Mouse (Mus musculus) gastrocnemius, postnatal 36 days (tissue): ENCODE data around the gene Efemp2. TPM values are rescaled to one million over a fixed set of nuclear protein-coding genes. Genes with fewer than 3 reads are reported as not detected.

ENCODE experiments used
- DNase-seq, 2 experiments: peaks; one replicate each; pipeline ENCODE4 v3.0.0; 2022
- intact Hi-C: fragments of 180-260 bp; cut with DNase I; formaldehyde crosslinking; loops from one replicate; pipeline ENCODE4 v1.15.1; 2025
- total RNA-seq, 2 experiments: library from RNA; stranded (reverse); gene quantifications; 2 replicates each; pipeline ENCODE4 v1.2.3; 2021

Efemp2 gene
- total RNA-seq, 2 experiments from 2014 or later, result 5.3 to 6.3 TPM

DNA sequence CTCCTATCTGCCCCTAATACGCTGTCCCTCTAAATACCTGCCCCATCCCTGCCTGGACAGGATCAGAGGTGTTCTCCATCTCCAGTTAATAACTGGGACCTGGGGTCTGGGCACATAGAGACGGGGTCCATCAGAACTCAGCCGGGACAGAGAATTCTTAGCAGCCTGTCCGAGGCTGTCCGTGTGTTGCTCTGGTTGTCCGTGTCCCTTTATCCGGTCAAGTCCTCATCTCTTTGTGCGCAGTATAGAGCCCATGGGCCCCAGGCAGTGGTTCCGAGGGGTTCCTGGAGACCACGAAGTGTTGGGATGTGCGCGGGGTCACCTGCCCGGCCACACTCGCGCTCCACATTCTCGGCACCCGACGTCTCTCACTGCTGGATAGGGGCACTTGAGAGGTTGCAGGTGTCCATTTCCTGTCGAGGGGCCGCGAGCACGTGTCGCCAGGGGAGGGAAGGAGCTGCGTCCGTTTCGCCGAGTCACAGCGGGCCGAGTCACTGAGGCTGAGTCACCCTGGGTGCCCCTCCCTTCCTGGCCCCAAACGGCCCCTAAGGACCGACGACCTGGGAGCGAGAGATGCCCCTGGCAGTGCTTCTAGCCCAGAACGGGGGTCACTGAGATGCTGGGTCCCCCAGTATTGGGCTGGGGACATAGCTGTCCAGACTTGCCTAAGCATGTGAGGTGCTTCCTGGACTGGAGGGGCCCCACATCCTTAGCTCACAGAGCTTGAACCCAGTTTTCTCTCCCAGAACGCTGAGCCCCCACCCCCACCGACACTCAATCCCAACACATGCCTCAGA is 25.2 kb upstream of the Efemp2 start:
- no peak for DNase-seq
- intact Hi-C loops, result no loop called here

DNA sequence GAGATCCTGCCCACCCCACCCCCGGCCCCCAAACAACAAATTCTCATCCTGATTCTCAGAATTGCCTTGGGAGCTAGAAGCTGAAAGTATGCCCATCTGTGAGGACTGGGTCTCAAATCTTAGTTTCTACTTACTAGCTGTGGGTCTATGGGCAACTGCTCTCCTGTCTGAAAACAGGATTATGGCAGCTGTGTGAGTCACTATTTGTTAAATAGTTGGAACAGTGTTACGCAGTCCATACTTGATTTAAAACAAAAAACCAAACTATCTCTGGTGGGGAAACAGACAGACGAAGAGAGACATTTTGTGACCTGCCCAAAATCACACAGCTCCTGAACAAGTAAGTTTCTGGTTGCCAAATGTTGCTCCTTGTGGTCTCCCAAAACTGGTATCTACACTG is 24.1 kb upstream of the Efemp2 start:
- intact Hi-C loops, result no loop called here
- no peak for DNase-seq

DNA sequence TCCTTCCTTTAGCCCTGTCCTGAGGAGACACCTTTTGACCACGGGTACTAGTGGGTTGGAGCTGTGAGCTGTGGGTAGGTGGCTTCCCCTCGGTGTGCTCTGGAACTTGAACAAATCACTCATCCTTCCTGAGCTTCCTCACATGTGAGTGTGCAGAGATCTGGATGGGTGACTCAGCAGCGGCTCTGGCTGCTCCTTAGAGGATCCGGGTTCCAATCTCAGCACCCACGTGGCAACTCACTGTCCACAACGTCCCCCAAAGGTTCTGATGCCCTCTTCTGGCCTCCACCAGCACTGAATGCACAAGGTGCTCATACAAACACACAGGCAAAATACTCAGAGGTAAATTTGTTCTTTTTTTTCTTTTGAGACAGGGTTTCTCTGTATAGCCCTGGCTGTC is 22.0 kb upstream of the Efemp2 start:
- DNase-seq, result no peak
- intact Hi-C loops, result no loop called here

DNA sequence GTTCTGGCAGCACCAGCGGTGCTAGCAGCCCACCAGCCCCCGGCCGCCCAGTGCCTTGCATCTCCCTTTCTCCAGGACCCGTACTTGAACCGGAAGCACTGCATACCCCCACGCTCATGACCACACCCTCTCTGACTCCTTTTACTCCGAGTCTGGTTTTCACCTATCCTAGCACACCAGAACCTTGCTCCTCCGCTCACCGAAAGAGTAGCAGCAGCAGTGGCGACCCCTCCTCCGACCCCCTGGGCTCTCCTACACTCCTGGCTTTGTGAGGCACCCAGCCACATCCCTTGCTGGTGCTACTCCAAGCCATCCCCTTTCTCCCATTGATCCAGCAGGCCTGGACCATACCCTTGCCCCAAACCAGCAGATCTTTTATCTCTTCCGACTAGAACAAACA is 18.7 kb upstream of the Efemp2 start:
- intact Hi-C loops, result no loop called here

DNA sequence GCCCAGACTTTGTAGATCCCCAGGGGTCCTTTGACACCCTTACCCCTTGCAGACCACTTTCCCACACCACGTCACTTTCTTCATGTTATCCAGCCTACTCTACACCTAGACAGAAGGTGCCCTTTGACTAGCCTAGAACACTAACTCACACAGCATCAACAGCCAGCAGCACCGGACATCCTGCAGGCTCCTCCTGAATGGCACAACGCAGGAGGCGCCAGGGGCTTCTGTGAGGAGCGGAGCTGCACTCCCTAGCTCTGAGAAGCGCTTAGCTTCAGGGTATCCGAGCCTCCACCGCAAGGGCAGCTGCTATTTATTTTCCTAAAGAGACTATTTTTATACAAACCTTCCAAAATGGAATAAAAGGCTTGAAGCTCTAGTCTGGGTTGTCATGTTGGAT is 18.2 kb upstream of the Efemp2 start:
- intact Hi-C loops, result no loop called here
- DNase-seq, result no peak

More for the DNA sequence above, 18.7 kb upstream of the Efemp2 start:
- no peak for DNase-seq

DNA sequence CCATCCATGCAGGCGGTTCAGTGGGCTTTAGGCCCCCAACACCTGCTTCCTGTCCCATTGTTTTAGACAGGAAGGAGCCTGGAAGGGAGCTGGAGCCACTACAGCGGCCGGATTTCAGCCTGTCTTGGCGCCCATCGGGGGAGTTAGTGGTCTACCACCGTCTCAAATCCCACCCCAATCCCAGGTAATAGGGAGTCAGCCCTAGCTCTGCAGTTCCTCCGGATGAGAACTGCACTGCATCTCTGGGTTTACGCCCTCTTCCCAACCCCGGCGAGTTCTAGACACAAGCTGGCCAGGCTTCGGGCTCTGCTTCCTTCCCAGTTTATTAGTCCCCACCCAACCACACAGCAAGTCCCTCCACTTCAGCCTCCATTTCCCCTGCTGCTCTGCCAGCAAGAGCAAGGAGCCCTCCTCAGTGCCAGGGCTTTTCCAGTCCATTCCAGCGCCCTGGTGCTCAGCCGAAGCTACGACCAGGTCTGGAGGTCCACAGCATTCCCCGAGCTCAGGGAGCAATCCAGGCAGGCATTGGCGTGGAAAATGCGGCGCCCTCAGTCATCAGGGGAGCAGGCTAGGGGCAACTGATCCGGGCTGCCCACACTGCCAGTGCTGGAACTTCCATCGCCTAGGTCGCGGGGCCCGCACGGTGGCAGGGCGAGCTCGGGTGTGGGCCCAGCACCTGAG is 17.4 kb upstream of the Efemp2 start:
- intact Hi-C loops, result no loop called here
- no peak for DNase-seq

DNA sequence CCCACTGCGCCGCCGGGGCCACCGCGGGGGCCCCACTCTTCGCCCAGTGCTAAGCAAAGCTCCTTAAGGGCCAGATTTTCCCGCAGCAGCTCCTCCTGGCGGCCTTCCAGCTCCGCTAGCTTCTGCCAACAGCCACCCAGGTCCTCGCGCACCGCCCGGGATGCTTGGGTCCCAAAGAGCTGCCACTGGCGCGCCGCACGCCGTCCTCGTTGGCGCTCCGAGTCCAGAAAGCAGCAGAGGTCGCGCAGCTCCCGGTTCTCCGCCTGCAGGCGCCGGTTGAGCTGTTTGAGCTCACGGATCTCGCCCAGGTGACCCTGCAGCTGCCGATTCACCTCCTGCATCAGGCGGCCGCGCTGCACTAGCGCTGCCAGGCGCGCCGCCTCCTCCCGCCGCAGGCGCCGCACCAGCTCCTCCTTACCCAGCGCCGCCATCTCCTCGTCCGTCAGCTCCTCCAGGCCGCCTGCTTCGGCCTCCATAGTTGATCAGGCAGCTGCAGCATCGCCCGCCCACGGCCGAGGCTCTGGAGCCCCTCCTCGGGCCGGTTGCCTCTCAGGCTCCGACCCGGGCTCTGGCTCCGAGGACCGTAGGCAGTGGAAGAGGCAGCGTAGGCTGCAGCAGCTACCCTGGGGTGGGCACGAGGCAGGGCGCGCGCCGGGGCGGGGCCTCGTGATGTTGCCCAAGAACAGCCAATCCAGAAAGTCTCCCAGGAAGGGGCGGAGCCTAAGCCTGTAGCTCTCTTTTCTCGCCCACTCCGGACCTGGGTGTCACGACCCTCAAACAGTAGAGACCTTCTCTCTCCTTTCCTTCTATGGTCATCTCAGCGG is 16.6 kb upstream of the Efemp2 start:
- intact Hi-C loops, result no loop called here

DNA sequence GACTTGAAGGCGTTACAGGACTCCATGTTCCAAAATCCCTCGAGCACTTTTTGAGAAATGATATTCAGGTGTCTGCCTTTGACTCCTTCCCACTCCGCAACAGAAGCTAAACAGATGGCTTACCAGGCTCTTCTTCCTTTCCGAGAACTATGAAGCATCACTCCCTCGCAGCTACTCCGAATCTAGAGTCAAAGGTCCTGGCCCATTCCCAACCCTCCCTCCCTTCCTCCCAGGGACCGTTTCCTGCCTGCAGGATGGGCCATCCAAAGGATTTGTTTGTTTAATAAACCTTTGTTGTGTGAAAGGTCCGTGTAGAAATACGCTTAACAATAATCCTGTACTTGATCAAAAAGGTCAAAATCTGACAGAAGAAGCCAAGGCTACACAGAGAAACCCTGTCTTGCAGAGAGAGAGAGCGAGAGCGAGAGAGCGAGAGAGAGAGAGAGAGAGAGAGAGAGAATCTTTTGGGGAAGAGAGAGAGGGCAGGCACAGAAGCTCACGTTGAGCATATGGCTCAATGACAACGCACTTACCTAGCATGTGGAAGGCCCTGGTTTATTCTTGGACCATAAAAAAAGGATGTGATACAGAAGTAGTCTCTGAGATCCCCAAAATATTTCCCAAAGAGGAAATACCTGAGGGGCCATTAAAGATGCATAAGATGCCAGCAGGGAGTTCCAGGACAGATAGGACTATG is 15.9 kb upstream of the Efemp2 start, which contains the start of gene Ccdc85b:
Gene Ccdc85b (minus strand): TSS at position 149 of the 697 bp plus-strand sequence.
- intact Hi-C loops, result no loop called here
- no peak for DNase-seq

More for the DNA sequence above, 16.6 kb upstream of the Efemp2 start:
- peak; percentile 91 to 93 for DNase-seq

DNA sequence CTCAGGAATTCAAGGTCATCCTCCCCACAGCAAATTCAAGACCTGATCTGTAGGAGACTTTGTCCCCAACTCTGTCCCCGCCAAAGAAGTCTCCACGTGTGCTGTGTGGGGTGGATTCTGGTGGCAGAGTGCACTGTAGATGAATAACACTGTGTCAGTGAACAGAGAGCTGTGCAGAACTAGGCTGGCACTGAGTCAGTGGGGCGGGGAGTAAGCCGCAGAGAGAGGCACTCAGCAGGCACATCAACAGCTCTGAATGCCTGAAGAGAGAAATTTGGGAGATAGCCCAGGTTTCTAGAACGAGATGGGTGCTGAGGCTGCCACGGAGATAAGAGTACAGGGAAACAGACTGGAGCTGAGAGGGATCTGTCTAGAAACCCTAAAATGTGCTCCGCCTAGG is 14.7 kb upstream of the Efemp2 start:
- DNase-seq, result no peak
- intact Hi-C loops, result no loop called here

DNA sequence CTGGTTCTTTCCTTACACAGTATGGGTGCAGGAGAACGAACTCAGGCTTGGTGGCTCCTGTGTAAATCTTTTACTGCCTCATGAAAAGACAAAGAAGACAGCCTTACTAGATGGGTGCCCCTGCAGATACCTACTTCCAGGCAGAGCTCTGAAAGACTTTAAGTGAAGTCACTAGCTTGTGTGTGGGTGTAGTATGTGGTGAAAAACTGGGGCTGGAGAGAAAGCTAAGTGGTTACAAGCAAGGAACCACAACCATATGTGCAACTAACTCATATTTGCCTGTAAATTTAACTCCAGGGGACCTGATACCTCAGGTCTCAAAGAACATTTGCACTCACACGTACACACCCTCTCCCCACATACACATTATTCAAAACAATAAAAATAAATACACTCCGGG is 13.9 kb upstream of the Efemp2 start:
- intact Hi-C loops, result loop anchor here (5.0 kb wide), 1 partner anchor 107 kb away; the partner anchor contains the start of gene Ap5b1
- no peak for DNase-seq

DNA sequence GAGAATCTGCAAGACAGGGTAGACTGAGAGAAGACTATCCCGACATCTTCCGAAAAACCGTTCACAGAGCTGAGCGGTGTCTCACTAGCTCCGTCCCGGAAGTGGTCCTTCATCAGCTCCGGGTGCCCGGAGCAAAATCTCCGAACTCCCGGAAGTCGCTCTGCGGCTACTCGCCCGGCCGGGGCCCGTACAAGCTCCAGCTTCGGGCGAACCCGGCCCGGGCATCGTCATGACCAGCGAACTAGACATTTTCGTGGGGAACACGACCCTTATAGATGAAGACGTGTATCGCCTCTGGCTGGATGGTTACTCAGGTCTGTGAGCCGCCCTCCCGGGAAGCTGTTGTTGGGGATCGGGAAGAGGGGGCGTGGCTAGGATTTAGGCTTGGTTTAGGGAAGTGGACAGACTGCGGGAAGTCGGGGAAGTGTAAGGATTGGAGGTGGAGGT is 13.3 kb upstream of the Efemp2 start, which contains the start of gene Fibp:
Gene Fibp (plus strand): TSS at position 151 of the 447 bp plus-strand sequence.
- peak; percentile 78 to 89 for DNase-seq
- intact Hi-C loops, result loop anchor here (5.0 kb wide), 1 partner anchor 107 kb away; the partner anchor contains the start of gene Ap5b1

DNA sequence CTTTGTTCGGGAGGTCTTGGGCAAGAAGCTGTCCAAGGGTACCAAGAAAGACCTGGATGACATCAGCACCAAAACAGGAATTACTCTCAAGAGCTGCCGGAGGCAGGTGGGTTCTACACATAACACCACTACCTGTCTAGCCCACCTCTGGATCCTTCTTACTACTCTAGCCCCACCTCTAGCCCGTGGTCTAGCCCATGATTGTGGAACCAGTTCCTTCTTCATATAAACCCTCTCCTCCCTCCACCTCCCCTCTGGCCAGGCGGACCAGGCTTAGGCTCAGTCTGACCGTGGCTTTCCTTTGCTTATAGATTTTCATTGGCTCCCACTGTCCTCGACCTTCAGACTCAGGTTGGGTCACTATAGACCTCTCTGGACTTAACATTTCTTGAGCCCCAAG is 12.3 kb upstream of the Efemp2 start:
- intact Hi-C loops, result loop anchor here (5.0 kb wide), 1 partner anchor 106 kb away; the partner anchor contains the start of gene Ap5b1
- DNase-seq, result no peak

DNA sequence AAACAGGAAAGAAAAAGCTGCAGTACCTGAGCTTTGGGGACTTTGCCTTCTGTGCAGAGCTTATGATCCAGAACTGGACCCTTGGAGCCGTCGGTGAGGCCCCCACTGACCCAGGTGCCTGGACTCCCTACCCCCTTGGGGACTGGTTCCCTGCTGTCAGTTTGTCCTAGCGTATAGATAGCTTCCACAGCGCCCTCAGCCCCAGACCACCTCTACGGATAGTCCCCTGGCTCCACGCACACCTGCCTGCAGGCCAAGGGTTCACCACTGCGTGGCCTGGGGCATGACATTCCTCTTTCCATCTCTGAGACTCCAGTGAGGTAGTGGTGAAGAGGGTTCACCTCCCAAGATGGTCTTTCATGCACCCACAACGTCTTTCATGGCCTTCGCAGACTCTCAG is 10.5 kb upstream of the Efemp2 start:
- intact Hi-C loops, result loop anchor here (5.0 kb wide), 1 partner anchor 104 kb away; the partner anchor contains the start of gene Ap5b1
- DNase-seq, result no peak

DNA sequence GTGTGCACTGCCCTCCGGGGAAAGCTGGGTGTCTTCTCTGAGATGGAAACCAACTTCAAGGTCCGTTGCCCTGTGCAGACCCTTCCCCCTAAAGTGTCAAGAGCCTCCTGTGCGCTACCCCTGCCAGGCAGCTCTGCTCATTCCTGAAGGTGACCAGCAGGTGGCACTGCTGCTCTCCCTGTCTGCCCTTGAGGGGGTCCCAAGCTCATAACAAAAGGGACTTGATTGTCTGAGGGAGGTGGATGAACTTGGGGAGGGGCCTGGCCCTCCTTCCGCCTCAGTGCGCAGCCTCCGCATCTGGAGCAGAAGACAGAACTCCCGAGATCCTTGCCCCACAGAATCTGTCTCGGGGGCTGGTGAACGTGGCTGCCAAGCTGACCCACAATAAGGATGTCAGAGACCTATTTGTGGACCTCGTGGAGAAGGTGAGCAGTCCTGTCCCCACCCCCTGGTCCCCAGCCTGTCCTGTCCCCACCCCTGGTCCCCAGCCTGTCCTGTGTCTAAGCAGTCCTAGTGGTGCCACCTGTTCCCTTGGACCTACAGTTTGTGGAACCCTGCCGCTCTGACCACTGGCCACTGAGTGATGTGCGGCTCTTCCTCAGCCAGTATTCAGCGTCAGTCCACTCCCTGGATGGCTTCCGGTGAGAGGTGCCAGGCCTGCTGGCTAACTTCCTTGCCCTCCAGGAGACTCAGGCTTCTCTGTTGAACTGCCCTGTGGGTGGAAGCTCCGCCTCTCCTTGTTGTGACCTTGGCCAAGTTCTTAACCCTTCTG is 9.8 kb upstream of the Efemp2 start:
- no peak for DNase-seq

DNA sequence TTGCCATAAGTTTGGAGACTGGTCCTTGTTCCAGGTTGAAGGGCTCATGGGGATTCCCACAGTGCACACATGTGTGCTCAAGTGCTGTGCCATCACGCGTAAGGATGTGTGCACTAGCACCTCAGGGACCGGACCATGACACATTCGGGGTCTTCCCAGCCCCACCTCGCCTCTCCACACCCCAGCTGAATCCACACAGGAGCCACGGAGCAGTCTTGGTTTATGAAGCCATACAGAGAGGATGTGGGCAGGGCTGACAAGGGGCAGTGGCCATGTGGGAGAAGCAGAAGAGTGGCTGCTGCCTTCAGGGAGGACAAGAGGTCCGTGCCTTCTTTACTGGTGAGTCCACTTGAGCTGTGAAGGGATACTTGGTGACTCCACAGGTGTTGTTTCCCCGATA is 8.7 kb upstream of the Efemp2 start:
- intact Hi-C loops, result no loop called here
- no peak for DNase-seq

More for the DNA sequence above, 9.8 kb upstream of the Efemp2 start:
- intact Hi-C loops, result loop anchor here (5.0 kb wide), 1 partner anchor 103 kb away; the partner anchor contains the start of gene Ap5b1

DNA sequence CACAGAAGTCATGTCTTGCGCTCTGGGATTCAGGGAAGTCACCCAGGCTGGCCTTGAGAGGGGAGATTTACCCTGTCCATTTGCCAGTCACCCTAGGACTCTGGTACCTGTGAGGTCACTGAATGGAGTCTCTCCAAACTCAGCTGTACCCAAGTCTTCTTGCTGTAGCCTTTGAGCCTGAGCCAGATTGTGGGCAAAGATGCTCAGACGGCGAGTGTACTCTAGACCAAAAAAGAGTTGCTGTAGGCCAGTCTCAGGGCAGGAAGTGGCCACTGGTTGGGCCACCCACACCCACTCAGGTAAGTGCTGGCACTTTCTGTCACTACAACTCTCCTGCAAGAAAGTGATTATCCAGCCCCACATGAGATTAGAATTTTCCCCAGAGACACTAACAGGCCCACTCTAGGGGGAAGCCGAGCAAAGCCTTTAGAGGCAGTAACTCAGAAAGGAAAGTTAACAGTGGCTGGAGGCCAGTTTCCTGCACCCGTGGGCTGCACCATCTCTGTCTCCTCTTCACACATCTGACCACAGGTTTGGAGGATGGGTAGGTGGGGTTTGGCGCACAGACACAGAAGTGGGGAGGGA is 6.7 kb upstream of the Efemp2 start:
- intact Hi-C loops, result no loop called here

DNA sequence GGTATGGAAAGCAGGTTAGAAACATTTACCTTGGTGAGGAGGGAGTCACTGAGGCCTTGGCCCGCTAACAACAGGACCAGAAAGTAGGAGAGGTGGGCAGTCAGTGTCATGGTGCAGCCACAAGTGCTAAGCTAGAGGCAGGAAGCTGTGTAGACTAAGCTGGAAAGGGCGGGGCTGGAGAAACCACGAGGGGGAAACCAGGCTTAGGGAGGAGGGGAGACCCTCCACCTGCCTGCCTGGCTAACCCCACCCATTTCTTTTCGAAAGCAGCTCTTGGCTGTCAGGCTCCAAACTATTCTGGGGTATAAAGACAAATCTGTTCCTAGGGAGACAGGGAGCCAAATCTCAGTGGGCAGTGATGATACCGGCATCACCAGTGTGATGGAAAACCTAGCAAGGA is 5.4 kb upstream of the Efemp2 start, which contains the start of gene Ctsw:
Gene Ctsw (minus strand): TSS at position 134 of the 400 bp plus-strand sequence.
- intact Hi-C loops, result no loop called here
- DNase-seq, result no peak

More for the DNA sequence above, 6.7 kb upstream of the Efemp2 start:
- DNase-seq, result no peak

DNA sequence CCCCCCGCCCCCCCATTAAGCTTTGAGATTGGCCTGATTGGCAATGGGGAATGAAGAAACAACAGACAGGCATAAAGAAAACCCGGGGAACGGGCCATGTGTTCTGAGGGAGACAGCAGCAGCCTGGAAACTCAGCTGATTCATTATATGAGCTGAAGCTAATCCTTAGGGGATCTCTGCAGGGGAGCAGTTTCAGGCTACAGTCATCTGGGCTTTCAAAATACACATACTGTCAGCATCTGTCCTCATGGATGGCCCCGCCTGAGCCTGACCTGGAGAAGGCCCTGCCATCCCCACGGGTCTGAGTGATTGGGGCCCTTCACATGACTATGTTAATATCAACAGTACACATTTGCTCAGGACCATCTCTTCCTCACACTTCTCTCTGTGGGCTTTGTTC is 1.9 kb upstream of the Efemp2 start:
- DNase-seq, result no peak
- intact Hi-C loops, result no loop called here

DNA sequence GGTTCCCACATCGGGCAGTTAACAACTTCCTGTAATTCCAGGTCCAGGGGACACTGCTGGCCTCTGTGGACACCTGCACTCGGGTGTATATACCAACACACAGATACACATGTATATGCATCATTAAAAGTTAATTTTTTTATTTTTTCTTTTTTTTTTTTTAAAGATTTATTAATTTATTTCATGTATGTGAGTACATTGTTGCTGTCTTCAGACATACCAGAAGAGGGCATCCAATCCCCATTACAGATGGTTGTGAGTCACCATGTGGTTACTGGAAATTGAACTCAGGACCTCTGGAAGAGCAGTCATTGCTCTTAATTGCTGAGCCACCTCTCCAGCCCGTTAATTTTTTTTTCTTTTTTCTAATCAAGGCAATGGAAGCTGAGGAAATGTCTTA is 897 bp upstream of the Efemp2 start:
- DNase-seq, result no peak
- intact Hi-C loops, result no loop called here
